Mouse (Mus musculus) liver, embryonic 14.5 days (tissue): ENCODE measurements around the gene Gm49673. TPM values are rescaled to one million over a fixed set of nuclear protein-coding genes. Genes with fewer than 3 reads are reported as not detected.
A peak's percentile ranks its signal among the peaks of the same experiment; 100 is the strongest.
"Not testable (repeated sequence)": the region's sequence is repeated elsewhere in the genome, so short reads cannot be mapped to it uniquely, and the experiment has no call there.

Source experiments
- ATAC-seq: fragments of 200-750 bp; cut with Nextera tagmentation; 2 replicates; pipeline ENCODE4 v1.8.0; 2017; ENCODE audit warnings: moderate number of reproducible peaks, mild to moderate bottlenecking, moderate library complexity; ENCODE audit not compliant: insufficient read depth
- DNase-seq, 3 experiments: peaks; one replicate each; pipeline ENCODE4 v3.0.0-alpha.2; 2012 to 2013; ENCODE audit warnings: low read depth in 3 of 3, low spot score in 3 of 3
- H3K27ac ChIP-seq: fragments of 300-500 bp; sonication (generic); 2 replicates; pipeline ENCODE4 v1.5.1; 2014; ENCODE audit warnings: moderate library complexity, mild to moderate bottlenecking, control low read depth, inconsistent platforms
- H3K27me3 ChIP-seq: fragments of 300-500 bp; sonication (generic); 2 replicates; pipeline ENCODE4 v1.6.1; 2014; ENCODE audit warnings: mild to moderate bottlenecking, low read length, moderate library complexity; ENCODE audit not compliant: control insufficient read depth, insufficient read depth
- H3K36me3 ChIP-seq: fragments of 300-500 bp; sonication (generic); replicated peaks from 2 replicates; pipeline ENCODE4 v1.6.1; 2014; ENCODE audit warnings: low read depth; ENCODE audit not compliant: control insufficient read depth, insufficient read depth
- H3K4me1 ChIP-seq, 2 experiments: fragments of 200-500 bp in 1 of 2; fragments of 300-500 bp in 1 of 2; sonication (generic) in 1 of 2; replicated peaks; 2 replicates each; pipeline ENCODE4 v1.6.1; 2012 to 2014; ENCODE audit warnings: antibody characterized with exemption in 1 of 2, inconsistent platforms in 1 of 2, low read length in 1 of 2; ENCODE audit not compliant: control insufficient read depth in 2 of 2, insufficient read depth in 2 of 2
- H3K4me2 ChIP-seq: fragments of 300-500 bp; sonication (generic); 2 replicates; pipeline ENCODE4 v1.6.1; 2014; ENCODE audit warnings: low read depth, mild to moderate bottlenecking, control low read depth, moderate library complexity
- H3K4me3 ChIP-seq, 2 experiments: fragments of 200-500 bp in 1 of 2; fragments of 300-500 bp in 1 of 2; sonication (generic) in 1 of 2; 2 replicates each; pipeline ENCODE4 v1.5.1; 2012 to 2014; ENCODE audit warnings: low read depth in 2 of 2, low read length in 2 of 2, mild to moderate bottlenecking in 2 of 2, control low read depth in 1 of 2, inconsistent platforms in 1 of 2, moderate library complexity in 1 of 2; ENCODE audit not compliant: insufficient read depth in 1 of 2
- H3K9ac ChIP-seq: fragments of 300-500 bp; sonication (generic); replicated peaks from 2 replicates; pipeline ENCODE4 v1.6.1; 2014; ENCODE audit warnings: mild to moderate bottlenecking, control low read depth, moderate library complexity
- H3K9me3 ChIP-seq: fragments of 300-500 bp; sonication (generic); 2 replicates; pipeline ENCODE4 v1.6.1; 2016; ENCODE audit warnings: low read length, mixed read lengths; ENCODE audit not compliant: control insufficient read depth
- CTCF ChIP-seq: IDR thresholded peaks from 2 replicates; pipeline ENCODE4 v1.5.1; 2016; ENCODE audit warnings: antibody characterized with exemption, low read depth, control low read depth
- WGBS: fragments of 180-500 bp; shearing (Covaris S2); extraction: QIAGEN DNeasy Blood & Tissue Kit; methylation state at CpG from one replicate; pipeline ENCODE4 v1.1.7; 2014; ENCODE audit not compliant: insufficient replicate concordance; 5-methylcytosine and 5-hydroxymethylcytosine counted together
- polyA plus RNA-seq, 2 experiments: library from polyadenylated mRNA; depleted of rRNA in 1 of 2; stranded (reverse) in 1 of 2; unstranded in 1 of 2; fragments of >200 nt; fragmentation: Nextera tagmentation in 1 of 2; extraction: Ambion mirVana in 1 of 2; gene quantifications; 2 replicates each; pipeline versions ENCODE4 v1.2.1 to v1.2.3; 2012 to 2014

Gm49673 gene
- polyA plus RNA-seq, 2 experiments: 0.08 TPM; not detected in 1

GRCm38 (mm10) chr17:8091320-8091719, 56.3 kb downstream of the Gm49673 start:
- H3K9ac ChIP-seq, DNase-seq, H3K4me1 ChIP-seq, H3K4me2 ChIP-seq, H3K36me3 ChIP-seq, H3K27ac ChIP-seq, H3K4me3 ChIP-seq, H3K9me3 ChIP-seq, ATAC-seq, H3K27me3 ChIP-seq: not testable (repeated sequence)
- 76% methylated on average over 14 of the region's 14 CpGs for WGBS

DNA sequence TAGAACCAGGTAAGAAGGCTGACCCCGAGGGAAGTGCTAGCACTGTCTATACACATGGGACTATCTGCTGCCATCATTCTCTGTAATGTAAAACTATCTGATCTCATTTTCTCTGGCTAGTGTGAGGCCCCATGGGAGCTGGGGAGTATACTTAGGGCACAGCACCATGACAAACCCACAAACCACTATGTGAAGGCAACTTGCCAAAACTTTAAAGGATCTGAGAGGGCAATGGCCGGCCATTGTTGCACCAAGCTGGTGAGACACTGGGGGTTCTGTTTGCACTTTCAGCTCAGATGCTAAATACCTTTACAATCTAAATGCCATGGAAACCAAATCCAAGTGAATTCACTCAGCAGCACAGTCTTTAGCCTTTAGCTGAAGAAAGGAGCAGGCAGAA, 77.7 kb downstream of the Gm49673 start:
- H3K4me2 ChIP-seq, DNase-seq, H3K4me3 ChIP-seq, H3K27ac ChIP-seq, H3K36me3 ChIP-seq, ATAC-seq, H3K4me1 ChIP-seq, H3K9ac ChIP-seq, H3K27me3 ChIP-seq, H3K9me3 ChIP-seq: not testable (repeated sequence)
- WGBS: 61% methylated on average over 1 of the region's 2 CpGs

DNA sequence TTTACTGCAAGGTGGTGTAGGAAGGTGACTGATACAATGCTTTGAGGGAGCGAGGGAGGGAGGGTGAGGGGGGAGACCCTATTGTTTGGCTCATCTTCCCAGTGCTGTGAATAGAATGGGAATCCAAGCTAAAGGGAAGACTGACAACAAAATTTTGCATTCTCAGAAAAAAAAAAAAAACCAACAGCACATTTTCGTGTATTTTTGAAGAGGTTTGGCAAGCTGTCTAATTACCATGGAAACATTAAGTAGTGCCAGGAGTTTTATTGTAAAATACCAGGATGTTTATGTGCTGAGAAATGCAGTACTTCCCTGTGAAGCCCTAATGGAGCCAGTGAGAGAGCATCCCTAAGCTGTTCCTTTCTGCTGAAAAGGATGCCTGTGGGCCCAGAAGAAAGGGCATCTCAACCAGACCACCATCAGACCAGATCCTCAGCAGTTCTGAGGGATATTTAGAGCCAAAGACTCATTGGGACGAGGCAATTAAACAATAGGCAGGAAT, 90.9 kb downstream of the Gm49673 start:
- H3K4me1 ChIP-seq, H3K36me3 ChIP-seq, H3K9me3 ChIP-seq, H3K27ac ChIP-seq, DNase-seq, H3K4me3 ChIP-seq, H3K27me3 ChIP-seq, ATAC-seq, H3K9ac ChIP-seq, H3K4me2 ChIP-seq: not testable (repeated sequence)
- 45% methylated on average over 2 of the region's 3 CpGs for WGBS

DNA sequence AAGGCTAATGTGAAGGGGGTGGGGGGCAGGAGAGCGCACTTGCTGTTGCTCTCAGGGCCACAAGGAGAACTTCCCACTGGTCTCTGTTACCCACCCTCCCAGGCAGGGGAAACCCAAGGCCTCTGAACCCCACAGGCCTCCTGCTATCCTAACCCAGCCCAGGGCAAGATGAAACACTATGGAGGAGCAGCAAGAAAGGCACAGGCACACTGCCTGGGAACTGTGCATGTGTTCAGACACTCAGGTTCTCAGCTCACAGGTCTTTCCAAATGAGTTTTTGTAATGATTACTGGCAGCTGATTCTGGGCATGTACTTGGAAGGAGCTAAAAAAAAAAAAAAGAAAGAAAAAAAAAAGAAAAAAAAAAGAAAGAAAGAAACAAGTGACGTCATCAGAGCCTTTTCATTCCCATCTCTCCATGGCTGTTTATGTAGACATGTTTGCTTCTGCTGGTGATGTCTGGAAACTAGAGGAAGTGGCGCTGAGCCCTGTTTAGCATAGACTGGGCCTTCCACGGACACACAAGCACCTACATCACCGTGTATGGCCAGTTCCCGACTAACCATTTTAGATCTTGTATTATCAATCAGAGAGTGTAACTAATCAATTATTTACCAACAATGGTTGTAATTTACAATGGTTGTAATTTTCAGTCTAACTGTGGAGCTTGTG, 91.5 kb downstream of the Gm49673 start:
- H3K4me3 ChIP-seq, DNase-seq, H3K27me3 ChIP-seq, H3K9ac ChIP-seq, H3K27ac ChIP-seq, H3K4me2 ChIP-seq, H3K36me3 ChIP-seq, ATAC-seq, H3K4me1 ChIP-seq, H3K9me3 ChIP-seq: not testable (repeated sequence)
- WGBS: 57% methylated on average over 4 of the region's 6 CpGs

DNA sequence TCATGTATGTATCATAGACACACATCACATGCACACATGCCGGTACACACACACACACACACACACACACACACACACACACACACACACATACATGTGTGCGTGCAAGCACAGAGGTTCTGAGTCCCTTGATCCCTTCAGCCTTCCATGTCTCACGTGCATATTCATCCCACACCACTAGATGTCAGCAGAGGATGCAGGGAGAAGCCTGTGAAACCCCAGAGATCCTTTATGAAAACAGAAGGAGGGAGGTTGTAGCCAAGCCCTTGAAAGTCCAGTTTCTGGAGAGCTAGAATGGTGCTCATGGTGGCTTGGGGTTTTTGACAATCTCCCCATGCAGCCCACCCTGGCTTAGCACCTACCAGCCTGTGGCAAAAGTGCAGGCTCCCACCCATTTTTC, 96.3 kb downstream of the Gm49673 start:
- not testable (repeated sequence) for H3K27ac ChIP-seq, ATAC-seq, DNase-seq, H3K9me3 ChIP-seq, H3K4me2 ChIP-seq, H3K36me3 ChIP-seq, H3K4me1 ChIP-seq, H3K4me3 ChIP-seq, H3K9ac ChIP-seq, H3K27me3 ChIP-seq
- WGBS: 27% methylated on average over 3 of the region's 3 CpGs
- TF ChIP-seq CTCF: peak; percentile 61

- WGBS: 17% methylated on average over 5 of the region's 6 CpGs
- not testable (repeated sequence) for H3K27me3 ChIP-seq, DNase-seq, H3K27ac ChIP-seq, H3K9me3 ChIP-seq, H3K4me3 ChIP-seq, H3K4me2 ChIP-seq, H3K36me3 ChIP-seq, H3K4me1 ChIP-seq, ATAC-seq, H3K9ac ChIP-seq
Measured at GRCm38 (mm10) chr17:8050218-8050617, 97.4 kb downstream of the Gm49673 start.
